Mouse (Mus musculus) monocyte, adult 2 months (primary cell): Measurements from ENCODE around the gene Prkra.
A peak's percentile ranks its signal among the peaks of the same experiment; 100 is the strongest.
"Not testable (repeated sequence)": the region's sequence is repeated elsewhere in the genome, so short reads cannot be mapped to it uniquely, and the experiment has no call there.

Experiments
- DNase-seq, 2 experiments: peaks; one replicate each; pipeline ENCODE4 v3.0.0; 2022; ENCODE audit warnings: low spot score in 2 of 2, low read depth in 1 of 2

Gene Prkra

DNA sequence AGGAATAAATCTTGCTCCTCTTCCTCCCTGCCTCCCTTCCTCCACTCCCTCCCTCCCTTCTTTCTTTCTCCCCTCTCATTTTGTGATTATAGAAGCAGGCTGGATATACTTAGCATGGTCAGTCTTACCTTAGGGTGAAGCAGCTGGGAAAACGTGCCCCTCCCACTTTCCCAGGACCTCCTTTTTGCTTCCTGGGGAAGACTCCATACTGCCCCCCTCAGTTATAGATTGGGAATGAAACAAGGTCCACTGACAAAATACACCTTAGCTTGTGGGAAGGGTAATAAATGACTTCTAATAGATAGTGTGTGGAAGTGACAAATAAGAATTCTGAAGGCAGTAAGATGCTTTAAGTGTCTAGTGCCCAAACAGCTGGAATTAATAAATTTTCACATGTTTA, 8.2 kb upstream of the Prkra start:
- DNase-seq, result no peak

DNA sequence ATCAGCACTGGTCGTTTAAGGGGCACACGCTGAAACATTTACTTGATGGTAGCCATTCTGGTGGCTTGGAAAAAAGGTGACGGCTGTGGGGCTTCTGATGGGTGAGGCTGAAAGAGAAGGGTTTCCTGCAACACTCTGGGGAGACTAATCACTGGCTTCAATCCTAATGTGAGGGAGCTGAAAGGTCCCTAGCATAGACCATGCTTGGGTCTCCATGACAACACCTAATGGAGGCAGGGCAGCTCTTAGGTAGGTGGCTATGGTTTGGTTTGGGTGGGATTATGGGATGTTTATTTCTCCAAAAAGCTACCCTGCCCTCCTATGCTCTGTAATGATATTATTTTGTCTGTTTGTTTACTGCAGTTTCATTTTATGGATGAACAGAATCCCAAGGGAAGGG, 7.6 kb upstream of the Prkra start:
- no peak for DNase-seq

DNA sequence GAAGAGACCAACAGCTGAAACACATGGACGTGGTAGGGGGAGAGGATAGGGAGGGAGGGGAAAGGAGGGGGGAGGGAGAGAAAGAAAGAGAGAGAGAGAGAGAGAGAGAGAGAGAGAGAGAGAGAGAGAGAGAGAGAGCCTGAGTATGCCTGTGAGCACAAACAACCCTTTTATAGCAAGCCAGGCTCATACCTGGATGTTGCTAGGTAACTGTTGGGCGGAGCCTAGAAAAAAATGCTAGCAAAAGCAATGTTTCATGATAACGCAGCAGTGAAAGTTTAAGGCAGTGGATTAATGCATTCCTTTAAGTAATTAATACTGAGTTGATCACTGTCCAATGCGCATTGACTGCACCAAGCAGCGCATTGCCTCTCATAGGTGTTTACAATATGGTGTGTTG, 6.8 kb upstream of the Prkra start:
- no peak for DNase-seq

DNA sequence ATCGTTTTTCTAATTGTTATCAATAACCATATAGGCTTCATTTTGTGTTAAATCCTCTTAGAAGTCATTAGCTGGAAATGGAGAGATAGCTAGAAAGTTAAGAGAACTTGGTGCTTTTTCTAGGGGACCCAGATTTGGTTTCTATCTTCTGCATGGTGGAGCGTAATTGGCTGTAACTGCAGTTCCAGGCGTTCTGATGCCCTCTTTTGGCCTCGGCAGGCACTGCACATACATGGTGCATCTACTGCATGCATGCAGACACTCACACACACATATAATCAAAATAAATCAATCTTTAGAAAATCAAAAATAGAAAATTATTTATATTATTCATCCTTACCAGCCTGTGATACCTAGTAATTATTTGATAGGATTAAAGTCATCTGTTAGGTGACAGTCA, 5.3 kb upstream of the Prkra start:
- DNase-seq, result no peak

DNA sequence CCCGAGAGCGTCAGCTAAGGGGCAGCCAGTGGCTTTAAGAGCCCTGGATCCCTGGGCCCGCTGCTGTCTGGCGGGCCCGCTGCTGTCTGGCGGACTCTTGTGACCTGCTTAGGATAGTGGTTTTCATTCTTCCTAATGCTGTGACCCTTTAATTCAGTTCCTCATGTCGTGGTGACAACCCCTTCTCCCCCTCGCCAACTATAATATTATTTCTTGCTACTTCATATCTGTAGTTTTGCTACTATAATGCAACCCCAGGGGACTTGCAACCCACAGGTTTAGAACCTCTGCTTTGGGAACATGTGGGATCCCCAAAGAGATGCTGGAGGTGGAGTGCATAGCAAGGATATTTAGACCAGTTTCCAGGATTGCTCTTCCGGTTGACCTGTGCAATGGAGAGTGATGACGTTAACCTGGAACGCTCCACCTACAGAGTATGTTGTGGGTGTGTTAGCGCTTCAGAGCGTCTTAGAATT, 889 bp upstream of the Prkra start:
- no peak for DNase-seq

DNA sequence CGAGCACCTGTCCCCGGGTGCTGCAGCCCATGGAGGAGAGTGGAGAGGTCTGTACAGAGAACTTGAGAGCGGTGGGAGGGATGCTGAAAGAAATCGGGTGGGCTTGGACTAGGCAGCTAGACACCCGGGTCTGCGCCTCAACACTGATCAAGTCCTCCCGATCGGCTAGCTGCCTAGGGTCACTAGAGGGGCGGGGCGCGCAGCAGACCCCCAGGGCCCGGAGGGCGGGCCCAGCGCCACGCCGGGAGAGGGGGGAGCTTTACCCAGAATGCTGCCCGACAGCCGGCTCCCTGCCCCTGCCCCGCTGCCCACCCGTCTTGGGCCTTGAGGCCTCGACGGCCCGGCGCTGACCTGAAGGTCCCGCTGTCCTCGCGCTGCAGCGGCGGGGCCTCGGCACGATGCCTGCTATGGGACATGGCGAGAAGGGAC, 360 bp downstream of the Prkra start:
- DNase-seq, result no peak

DNA sequence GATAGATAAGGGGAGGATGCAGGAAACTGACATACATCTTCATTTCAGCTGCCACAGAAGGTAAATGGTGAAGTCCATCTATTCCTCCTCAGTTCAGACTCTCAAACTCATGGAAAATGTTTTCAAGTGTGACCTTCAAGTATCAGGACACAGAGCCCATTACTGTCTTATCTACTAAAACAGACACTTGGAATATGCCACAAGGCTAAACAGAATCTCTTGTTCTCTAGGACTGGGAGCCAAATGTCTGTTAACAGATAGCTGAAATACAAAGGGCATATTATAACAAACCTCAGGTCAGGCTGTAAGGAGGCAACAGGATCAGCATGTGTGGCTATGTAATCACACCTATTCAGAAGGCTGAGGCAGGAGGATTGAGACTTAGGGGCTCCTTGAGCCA, 4.0 kb downstream of the Prkra start:
- no peak for DNase-seq

DNA sequence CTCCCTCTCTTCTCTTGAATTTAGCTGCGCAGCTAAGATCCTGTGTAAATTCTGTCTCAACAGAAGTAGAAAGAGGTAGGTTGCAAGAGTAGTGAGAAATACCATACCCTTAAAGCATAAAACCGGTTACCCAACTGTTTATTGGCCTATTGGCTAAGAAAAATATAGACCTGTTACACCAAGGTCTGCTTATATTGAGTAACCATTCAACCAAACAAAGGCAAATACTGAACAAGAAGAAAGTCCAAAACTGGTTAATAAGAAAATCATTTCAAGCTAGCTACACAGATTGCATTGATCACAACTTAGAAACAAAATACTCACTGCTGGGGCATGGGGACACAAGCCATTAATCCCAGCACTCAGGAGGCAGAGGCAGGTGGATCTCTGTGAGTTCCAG, 8.2 kb downstream of the Prkra start:
- DNase-seq, result no peak

DNA sequence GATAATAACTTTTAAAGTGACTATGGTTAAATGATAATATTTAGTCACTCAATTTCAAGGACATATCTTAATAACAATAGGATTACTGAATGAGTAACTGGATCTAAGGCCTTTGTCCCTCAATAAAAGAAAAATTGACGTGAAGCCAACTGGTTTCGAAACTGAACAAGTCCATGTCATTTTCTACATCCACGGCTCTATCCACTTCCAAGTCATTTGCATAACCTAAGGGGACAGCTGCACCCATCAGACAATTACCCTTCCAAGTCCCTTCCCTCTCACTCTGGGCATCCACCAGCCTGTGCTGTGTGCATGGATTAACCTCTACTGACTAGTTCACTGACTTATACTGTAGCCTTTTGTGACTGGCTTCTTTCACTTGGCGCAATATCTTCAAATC, 16.2 kb downstream of the Prkra start:
- DNase-seq, result no peak

DNA sequence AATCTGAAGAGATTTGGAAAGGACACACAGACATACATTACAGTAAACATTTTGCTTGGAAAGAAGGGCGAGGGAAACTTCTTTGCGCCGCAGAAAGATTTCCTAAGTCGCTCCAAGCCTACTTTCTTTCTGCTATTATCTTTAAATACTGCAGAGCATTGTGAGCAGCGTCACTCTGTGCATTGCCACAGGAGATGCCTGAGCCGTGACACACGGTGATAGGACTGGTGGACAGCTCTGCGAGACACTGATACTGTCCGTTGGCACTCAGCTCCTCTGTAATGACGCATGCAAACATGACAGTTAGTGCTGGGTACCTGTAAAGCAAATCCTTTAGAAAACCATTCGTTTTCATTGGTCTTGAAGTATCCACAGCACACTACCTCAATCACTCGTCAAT, 17.5 kb downstream of the Prkra start:
- no peak for DNase-seq

DNA sequence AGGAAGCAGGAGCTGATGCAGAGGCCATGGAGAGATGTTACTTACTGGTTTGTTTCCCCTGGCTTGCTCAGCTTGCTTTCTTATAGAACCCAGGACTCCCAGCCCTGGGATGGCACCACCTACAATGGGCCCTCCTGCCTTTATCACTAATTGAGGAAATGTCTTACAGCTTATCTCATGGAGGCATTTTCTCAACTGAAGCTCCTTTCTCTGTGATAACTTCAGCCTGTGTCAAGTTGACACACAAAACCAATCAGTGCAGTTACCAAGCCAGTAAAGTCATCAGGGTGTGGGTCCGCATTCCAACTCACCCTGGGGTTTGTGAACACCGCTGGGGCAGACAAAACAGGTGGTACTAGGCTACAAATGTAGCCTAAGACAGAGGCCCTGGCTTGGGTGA, 25.5 kb downstream of the Prkra start:
- not testable (repeated sequence) for DNase-seq

DNA sequence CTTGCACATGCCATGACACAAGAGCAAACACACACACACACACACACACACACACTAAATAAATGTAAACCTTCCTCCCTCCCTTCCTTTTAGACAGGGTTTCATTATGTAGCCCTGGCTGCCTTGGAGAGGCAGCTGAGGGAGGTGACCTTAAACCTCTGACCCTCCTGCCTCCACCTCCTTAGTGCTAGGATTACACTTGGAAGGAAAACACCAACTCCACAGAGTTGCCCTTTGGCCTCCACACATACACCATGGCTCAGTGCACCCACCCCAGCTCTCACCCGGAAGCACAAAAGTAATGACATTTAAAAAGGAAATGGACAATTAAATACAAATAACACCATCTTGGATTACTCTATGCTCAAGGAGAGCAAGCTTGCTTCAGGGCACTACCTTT, 26.1 kb downstream of the Prkra start:
- DNase-seq, result no peak

DNA sequence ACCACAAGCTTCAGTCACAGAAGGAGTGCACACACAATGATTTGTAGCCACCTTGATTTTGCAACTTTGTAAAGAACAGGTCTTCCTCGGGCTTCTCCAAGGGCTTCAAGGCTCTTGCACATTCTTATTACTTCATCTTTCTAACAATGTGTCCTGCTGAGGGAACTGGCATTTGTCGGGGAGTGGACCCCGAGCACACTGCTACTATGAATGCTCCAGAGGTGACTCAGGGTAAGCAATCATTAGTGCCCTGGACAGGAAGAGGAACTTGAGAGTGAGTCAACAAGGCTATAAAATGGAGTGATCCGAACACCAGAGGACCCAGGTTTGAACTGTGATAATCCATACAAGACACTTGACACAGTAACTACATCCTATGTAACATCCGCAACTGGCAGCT, 27.6 kb downstream of the Prkra start:
- no peak for DNase-seq

DNA sequence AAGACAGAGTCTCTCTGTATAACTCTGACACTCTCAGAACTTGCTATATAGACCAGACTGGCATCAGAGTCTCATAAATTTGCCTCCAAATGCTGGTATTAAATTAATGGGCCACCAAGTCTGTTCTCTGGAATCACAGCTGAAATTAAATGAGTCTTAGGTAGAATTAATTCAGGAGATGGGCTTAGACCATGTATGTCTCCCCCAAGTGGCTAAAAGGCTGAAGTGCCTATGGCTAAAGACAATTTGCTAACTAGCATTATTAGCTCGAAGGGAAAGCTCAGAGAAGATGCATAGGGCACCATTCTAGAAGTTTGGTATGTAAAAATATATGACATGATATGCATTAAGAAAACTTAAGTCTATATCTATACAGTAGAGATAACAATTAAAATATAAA, 29.7 kb downstream of the Prkra start:
- DNase-seq, result no peak

DNA sequence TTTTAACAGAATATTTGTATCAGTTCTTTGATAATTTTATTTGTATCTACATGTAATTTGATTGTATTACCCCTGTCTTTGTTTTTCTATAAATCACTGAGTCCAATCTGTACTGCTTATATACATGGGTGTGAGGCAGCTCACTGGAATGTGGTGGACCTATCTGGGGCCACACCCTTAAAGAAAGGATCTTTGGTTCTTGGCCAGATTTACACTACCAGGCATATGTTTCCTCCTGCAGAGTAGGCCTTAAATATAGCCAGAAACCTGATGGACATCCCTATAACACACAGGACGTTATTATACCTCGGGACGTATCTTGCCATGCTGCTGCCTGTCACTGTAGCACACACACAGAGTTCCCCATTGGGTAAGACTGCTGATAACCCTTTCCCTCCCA, 35.8 kb downstream of the Prkra start:
- DNase-seq, result no peak

DNA sequence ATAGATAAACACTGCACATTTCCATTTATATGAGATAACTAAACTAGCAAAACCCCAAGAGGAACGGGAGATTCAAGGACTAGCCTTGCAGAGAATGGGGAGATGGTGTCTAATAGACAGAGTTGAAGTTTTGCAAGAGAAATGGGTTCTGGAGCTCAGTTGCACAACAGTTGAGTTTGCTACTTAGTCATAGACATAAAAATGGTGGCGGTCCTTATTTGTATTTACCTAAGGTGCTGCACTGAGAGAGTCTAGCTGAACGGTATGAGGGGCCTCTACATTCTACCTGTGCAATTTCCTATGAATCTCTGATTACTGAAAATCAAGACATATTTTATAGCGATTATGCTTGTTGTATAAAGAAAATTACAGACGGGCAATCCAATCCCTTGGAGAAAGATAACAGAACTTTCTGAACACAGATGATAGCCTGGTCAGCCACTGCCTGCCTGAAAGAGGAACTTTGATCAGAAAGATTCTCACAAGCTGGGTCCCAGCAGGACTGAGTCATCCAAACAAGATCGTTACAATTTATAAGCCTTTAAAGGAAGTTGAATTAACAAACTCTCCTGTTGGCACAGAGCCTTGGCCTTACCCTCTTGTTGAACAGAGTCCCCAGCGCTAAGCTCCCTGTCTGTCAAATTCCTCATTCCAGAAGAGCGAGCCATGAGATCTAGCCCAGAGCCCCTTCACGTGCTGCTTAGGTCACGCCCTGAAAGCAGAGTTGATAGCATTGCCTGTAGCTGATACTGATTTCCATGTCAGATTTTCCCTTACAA, 37.3 kb downstream of the Prkra start:
- peak; percentile 10 to 29 for DNase-seq

DNA sequence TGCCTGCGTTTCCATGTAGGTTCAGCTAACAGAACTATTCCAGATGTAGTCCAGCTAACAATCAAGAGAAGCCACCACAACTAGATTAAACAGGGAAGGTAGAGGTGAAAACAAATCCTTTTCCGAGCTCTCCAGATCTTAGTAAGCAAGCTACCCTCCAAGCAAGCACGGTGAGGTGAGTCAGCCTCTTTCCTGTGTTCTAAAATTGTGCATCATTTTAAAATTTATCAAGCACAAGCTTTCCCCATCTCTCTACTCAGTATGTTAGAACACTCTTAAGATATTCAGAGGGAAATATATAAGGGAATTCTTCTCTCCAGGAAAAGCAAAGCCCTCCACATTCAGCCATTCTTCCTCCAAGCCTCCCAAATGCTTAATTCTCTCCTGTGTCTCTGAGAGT, 41.1 kb downstream of the Prkra start:
- no peak for DNase-seq

DNA sequence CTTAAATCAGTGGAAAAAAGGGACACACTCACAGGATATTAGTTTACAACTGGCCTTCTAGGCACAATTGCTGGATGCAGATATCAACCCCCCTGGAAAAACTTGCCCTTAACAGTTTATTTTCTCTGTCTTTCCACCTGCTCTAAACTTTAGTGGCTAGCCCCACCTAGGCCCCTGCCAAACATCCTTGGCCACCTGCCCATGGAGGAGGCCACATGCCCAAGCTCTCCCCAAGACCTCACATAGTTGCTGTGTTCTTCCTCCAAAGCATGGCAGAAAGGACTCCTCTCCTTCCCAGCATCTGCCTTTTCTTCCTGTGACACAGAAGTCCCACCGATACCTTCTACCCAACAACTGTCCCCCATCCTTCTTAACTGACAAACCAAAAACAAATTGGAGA, 45.6 kb downstream of the Prkra start:
- no peak for DNase-seq

DNA sequence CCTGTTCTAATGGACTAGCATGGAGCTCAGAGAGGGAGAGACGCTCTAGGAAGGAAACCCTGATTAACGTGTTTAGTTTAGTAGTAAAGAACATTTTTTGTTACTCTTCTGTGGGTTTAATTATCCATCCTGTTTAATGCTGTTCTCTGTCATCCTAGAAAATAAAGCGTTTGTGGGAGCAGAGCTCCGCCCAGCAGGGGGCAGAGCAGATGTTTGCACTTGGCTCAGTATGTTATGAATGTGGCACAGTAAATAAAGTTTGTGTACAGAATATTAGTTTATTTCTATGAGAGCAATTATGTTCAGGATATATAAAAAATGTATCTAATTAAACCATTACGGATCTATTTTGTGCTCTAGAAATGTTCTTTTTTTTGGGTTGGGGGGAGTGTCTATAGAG, 48.6 kb downstream of the Prkra start:
- DNase-seq, result no peak

DNA sequence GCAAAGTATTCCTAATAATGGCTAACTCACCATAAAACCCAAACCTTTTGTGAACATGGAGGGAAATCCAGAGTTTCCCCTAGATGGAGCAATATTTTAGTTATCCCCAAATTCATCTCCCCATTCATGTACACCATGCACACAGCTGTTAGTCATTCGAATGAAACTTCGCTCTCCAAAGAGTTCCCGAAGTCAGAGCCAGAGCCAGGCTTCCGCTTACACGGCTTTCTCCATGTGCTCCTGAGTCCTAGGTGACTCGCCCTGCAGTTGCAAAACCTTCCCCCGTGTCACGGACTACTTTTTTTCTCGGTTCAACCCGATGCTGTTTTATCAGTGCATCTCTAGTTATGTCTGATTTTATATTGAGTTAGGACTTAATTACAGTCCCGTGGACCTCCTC, 50.3 kb downstream of the Prkra start:
- no peak for DNase-seq

DNA sequence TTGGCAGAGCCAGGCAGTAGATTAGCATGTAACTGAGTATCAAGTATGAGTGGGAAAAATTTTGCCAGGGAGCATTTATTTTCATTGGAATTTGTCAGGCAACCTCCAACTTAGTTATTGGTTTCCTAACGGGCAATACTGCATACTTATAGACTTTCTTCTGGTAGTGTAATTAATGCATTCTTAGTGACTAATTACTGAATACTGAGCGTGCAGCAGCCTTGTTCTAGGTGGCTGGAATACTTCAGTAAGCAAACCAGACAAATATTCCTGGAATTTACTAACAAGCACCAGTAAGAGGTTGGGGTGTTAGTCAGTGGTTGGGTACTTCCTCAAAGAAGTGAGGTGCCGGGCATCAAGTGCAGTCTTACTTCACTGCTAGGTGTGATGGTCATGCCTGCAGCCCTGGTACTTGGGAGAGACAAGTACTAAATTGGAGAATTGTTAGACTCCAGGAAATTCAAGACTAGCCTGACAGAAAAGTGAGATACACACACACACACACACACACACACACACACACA, 55.4 kb downstream of the Prkra start:
- no peak for DNase-seq

DNA sequence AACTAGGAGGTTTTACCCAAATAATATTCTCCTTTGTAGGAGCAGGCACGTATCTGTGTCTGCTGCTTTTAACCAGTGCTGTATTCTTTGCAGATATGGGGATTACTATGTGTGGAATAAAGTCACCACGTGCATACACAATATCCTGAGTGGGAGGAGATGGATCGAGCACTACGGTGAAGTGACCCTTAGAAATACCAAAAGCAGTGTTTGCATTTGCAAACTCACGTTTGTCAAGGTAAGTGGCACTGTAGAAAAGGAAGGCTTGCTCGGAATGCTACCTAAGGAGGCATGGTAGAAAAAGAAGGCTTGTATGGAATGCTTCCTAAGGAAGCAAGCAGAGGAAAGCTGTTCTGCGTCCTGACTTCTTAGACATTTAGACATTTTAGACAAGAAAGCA, 57.6 kb downstream of the Prkra start:
- no peak for DNase-seq

DNA sequence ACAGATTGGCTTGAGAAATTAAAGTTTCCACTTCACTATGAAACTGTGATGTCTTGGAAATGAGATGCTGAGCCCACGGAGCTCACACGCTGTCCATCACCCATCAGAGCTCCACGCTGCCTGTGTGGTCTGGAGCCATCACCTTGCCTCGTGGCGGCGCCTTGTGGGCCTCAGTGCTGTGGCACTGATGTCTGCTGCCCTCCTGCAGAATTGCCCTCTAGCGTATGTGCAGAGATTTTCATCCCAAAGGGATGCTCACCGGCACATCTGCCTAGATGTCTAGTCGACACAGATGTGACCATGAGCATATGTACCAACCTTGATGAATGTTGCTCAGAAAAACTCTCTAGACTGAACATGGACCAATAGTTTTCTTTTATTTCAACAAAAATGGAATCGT, 60.9 kb downstream of the Prkra start:
- DNase-seq, result no peak
